Mouse (Mus musculus) heart, adult 2 months (tissue): Measurements from ENCODE around the gene Ctse. TPM values are rescaled to one million over a fixed set of nuclear protein-coding genes. Genes with fewer than 3 reads are reported as not detected.

ENCODE experiments used
- DNase-seq, 2 experiments: peaks; one replicate each; pipeline ENCODE4 v3.0.0; 2021
- H3K27ac ChIP-seq: fragments of 200-600 bp; 2 replicates; pipeline ENCODE4 v1.8.1; 2022
- H3K27me3 ChIP-seq: fragments of 200-500 bp; 2 replicates; pipeline ENCODE4 v1.6.1; 2012; ENCODE audit warnings: mild to moderate bottlenecking, low read length, inconsistent platforms, mixed read lengths; ENCODE audit not compliant: control insufficient read depth, insufficient read depth
- H3K36me3 ChIP-seq: fragments of 200-500 bp; 2 replicates; pipeline ENCODE4 v1.6.1; 2012; ENCODE audit warnings: low read length, inconsistent platforms; ENCODE audit not compliant: control insufficient read depth, insufficient read depth
- H3K4me1 ChIP-seq: fragments of 200-500 bp; 2 replicates; pipeline ENCODE4 v1.6.1; 2011; ENCODE audit warnings: low read length; ENCODE audit not compliant: control insufficient read depth, insufficient read depth
- H3K4me3 ChIP-seq: fragments of 200-600 bp; 2 replicates; pipeline ENCODE4 v1.8.1; 2022
- H3K79me2 ChIP-seq: fragments of 200-500 bp; replicated peaks from 2 replicates; pipeline ENCODE4 v1.6.1; 2012; ENCODE audit warnings: mild to moderate bottlenecking, inconsistent platforms, low read length, moderate library complexity, mixed read lengths; ENCODE audit not compliant: control insufficient read depth, insufficient read depth
- H3K9ac ChIP-seq: fragments of 200-500 bp; 2 replicates; pipeline ENCODE4 v1.6.1; 2012; ENCODE audit warnings: low read depth, mild to moderate bottlenecking, control low read depth, inconsistent platforms, low read length, mixed read lengths
- CTCF ChIP-seq: fragments of 200-600 bp; IDR thresholded peaks from 2 replicates; pipeline ENCODE4 v1.8.1; 2022; ENCODE audit warnings: antibody characterized with exemption, mild to moderate bottlenecking, moderate library complexity
- EP300 ChIP-seq: fragments of 200-500 bp; IDR thresholded peaks from 2 replicates; pipeline ENCODE4 v1.6.1; 2011; ENCODE audit warnings: low read depth, low read length, control low read depth; ENCODE audit not compliant: insufficient read depth
- POLR2A ChIP-seq: fragments of 200-500 bp; IDR thresholded peaks from 2 replicates; pipeline ENCODE4 v1.6.1; 2011; ENCODE audit warnings: mild to moderate bottlenecking, low read depth, low read length, control low read depth; ENCODE audit not compliant: insufficient read depth
- WGBS: fragments of 180-500 bp; shearing (Covaris S2); methylation state at CpG from one replicate; pipeline ENCODE4 v1.1.7; 2018; 5-methylcytosine and 5-hydroxymethylcytosine counted together
- intact Hi-C: fragments of 180-260 bp; cut with DNase I; formaldehyde crosslinking; loops from one replicate; pipeline ENCODE4 v1.15.1; 2025
- polyA plus RNA-seq: library from polyadenylated mRNA; depleted of rRNA; stranded (reverse); fragments of >200 nt; gene quantifications from 2 replicates; pipeline ENCODE4 v1.2.3, GENCODE M21; 2012
- total RNA-seq, 2 experiments: library from RNA; stranded (reverse); gene quantifications; 2 replicates each; pipeline ENCODE4 v1.2.3; 2021

The Ctse gene
- total and polyA plus RNA-seq, 3 experiments = 0.39 to 0.86 (median 0.63) TPM

DNA sequence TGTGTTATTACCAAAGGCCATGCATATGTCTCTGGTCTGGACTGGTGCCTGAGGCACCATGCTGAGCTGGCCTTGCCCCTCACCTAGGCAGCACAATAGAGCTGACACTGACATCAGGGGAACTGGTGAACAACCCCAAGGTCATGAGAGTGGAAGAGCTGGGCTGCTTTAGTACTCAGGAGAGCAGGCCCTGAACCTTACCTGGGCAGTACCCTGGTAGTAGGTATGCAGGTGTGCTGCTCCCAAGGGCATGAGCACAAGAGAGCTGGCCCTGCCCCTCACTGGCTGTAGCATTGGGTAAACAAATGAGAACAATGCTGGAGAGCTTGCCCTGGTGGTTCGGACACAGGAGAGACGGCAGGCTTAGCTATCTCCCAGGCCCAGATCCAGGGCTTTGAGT, 57.2 kb downstream of the Ctse start:
- Histone ChIP-seq H3K9ac (no peak overlapping the region), H3K27me3 (no peaks in the 10 kb centered on the region), H3K4me3 (no peak overlapping the region), H3K79me2 (no peaks in the 10 kb centered on the region), H3K4me1 (peaks cover 1% of the 10 kb centered on the region; the same call in 1 of the 2 replicates), H3K36me3 (no peaks in the 10 kb centered on the region), H3K27ac (no peak overlapping the region)
- intact Hi-C loops = no loop called here
- WGBS = 50% methylated on average over 2 of the region's 2 CpGs
- no peak for DNase-seq
- TF ChIP-seq POLR2A = no peak
- no peak for TF ChIP-seq EP300
- no peak for TF ChIP-seq CTCF

DNA sequence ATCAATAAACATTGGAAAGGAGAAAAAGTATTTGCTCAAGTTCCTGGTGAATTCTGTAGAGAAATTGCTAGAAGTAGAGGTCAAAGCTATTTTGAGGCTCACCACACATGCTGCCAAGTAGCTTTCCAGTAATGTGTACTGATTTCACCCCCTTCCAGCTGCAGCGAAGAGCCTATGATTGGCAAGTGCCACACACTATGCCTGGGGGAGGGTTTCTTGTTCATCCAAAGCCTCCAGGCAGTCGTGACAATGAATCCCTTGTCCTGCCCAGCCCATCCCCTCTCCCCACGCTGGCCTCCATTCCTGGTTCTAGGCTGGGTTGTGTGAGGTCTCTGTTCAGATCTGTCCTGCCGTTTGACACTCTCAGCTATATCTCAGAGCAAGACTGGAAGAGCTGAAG, 58.2 kb downstream of the Ctse start:
- WGBS = 29% methylated on average over 4 of the region's 4 CpGs
- Histone ChIP-seq H3K4me3 (no peak overlapping the region), H3K9ac (no peak overlapping the region), H3K36me3 (no peaks in the 10 kb centered on the region), H3K27me3 (no peaks in the 10 kb centered on the region), H3K4me1 (peaks cover 1% of the 10 kb centered on the region; the same call in 1 of the 2 replicates), H3K79me2 (no peaks in the 10 kb centered on the region), H3K27ac (no peak overlapping the region)
- intact Hi-C loops = no loop called here
- peak in 1 of 2 experiments; percentile 18 for DNase-seq
- TF ChIP-seq EP300 (no peak), CTCF (no peak), POLR2A (no peak)

DNA sequence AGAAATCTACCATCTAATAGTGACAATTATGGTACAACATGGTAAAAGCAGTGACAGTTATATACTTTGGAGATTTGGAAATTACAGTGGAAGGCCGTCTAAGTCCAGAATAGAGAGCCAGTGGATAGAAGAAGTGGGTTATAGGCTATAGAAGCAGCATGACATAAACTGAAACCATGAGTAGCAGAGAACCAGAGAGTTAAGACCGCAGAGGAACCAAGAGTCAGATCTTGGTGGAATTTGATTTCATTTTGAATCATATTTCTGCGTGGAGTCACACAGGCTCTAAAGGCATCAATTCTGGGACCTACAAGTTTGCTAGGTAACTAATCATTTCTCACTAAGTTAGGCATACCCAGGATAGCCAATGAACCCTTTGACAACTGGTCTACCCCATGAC, 60.7 kb downstream of the Ctse start:
- DNase-seq = no peak
- Histone ChIP-seq H3K79me2 (no peaks in the 10 kb centered on the region), H3K9ac (no peak overlapping the region), H3K27ac (no peak overlapping the region), H3K4me1 (peaks cover 1% of the 10 kb centered on the region; the same call in 1 of the 2 replicates), H3K36me3 (no peaks in the 10 kb centered on the region), H3K4me3 (no peak overlapping the region), H3K27me3 (no peaks in the 10 kb centered on the region)
- WGBS = 93% methylated on average over 3 of the region's 3 CpGs
- intact Hi-C loops = no loop called here
- TF ChIP-seq EP300 (no peak), POLR2A (no peak), CTCF (no peak)

DNA sequence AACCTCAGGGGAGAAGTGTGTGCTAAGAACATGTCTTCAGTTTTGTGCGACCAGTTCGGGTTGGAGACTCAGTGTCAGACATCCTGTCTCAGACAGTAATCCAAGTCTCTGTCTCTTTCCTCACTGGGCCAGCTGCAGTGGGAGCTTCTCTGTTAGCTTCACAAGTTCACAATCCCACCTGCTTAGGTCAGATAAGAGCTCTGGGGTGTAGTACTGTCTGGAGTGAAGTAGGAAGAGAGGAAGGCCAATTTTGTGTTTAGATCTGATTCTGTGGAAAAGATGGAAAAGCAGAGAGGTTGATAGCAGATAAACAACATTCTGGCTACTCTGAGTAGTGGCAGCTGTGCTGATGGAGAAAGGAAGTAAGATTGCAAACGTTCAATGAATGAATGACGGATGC, 61.5 kb downstream of the Ctse start:
- no peak overlapping the region for H3K4me3 ChIP-seq
- DNase-seq = no peak
- H3K27me3 ChIP-seq = no peaks in the 10 kb centered on the region
- H3K4me1 ChIP-seq = peaks cover 1% of the 10 kb centered on the region; the same call in 1 of the 2 replicates
- H3K9ac ChIP-seq = no peak overlapping the region
- H3K36me3 ChIP-seq = no peaks in the 10 kb centered on the region
- no peaks in the 10 kb centered on the region for H3K79me2 ChIP-seq
- H3K27ac ChIP-seq = no peak overlapping the region
- TF ChIP-seq EP300 (no peak), CTCF (no peak), POLR2A (no peak)
- 66% methylated on average over 4 of the region's 4 CpGs for WGBS
- intact Hi-C loops = no loop called here

DNA sequence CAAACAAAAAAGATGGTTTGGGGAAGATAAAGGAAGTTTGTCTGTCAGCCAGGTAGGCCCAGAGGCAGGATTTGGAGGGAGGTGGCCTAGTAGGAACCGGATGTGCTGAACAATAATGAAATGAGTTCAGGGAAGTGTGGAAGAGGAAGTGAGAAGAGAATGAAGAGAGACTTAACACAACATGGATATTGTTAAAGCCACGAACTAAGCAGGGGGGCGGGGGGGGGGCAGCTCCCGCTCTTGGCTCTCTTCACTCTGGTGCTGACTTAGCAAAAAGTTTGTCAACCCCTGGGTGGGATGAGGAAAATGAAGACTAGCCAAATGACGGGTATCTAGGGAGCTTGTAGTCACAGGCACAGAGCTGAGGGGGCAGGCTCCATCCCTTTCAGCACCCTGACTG, 62.3 kb downstream of the Ctse start:
- Histone ChIP-seq H3K36me3 (no peaks in the 10 kb centered on the region), H3K27ac (no peak overlapping the region), H3K27me3 (no peaks in the 10 kb centered on the region), H3K9ac (no peak overlapping the region), H3K79me2 (no peaks in the 10 kb centered on the region), H3K4me3 (no peak overlapping the region), H3K4me1 (peaks cover 1% of the 10 kb centered on the region; the same call in 1 of the 2 replicates)
- TF ChIP-seq EP300 (no peak), CTCF (no peak), POLR2A (no peak)
- no peak for DNase-seq
- 49% methylated on average over 5 of the region's 5 CpGs for WGBS
- intact Hi-C loops = no loop called here

DNA sequence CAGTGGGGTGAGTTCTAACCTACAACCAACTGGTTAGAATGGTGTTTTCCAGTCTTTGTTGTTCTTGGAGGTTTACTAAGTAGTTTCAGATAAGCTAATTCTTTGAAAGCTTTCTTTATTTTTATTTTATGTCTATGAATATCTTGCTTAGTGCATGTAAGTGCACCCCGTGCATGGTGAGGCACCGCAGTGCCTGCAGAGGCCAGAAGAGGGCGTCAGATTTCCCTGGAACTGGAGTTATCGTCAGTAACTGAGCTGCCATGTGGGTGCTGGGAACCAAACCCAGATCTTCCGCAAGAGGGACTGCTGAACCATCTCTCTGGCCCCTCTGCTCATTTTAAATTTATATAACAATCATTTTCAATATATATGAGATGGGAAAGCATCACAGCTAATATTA, 63.3 kb downstream of the Ctse start:
- Histone ChIP-seq H3K79me2 (no peaks in the 10 kb centered on the region), H3K4me1 (no peaks in the 10 kb centered on the region), H3K9ac (no peak overlapping the region), H3K27ac (no peak overlapping the region), H3K27me3 (no peaks in the 10 kb centered on the region), H3K4me3 (no peak overlapping the region), H3K36me3 (no peaks in the 10 kb centered on the region)
- TF ChIP-seq CTCF (peak; percentile 31), POLR2A (no peak), EP300 (no peak)
- no peak for DNase-seq
- intact Hi-C loops = no loop called here
- 90% methylated on average over 5 of the region's 5 CpGs for WGBS
